In genomic region chr8:13174305-13174704, GRCm38 (mm10) we compare ENCODE assay signal across 30 mouse cellular contexts.
"Had no signal": no experiment of that assay in that cellular context is flagged by ENCODE, and none has a peak within 500 bp of the region (broad histone marks: within the 10 kb centered on the region; RNA-seq: fewer than 3 reads in every experiment).

No protein-coding gene starts in this region.

- H3K4me3 ChIP-seq: limb, embryonic 10.5 days; limb, embryonic 12.5 days; limb, embryonic 13.5 days; limb, embryonic 15.5 days; liver, embryonic 12.5 days; liver, embryonic 13.5 days; liver, embryonic 15.5 days; lung, embryonic 15.5 days; megakaryocyte, embryonic 14.5 days; midbrain, embryonic 10.5 days; midbrain, embryonic 12.5 days; midbrain, embryonic 15.5 days; neural tube, embryonic 12.5 days; neural tube, embryonic 13.5 days had no signal

- H3K27ac ChIP-seq: limb, embryonic 10.5 days; limb, embryonic 12.5 days; limb, embryonic 13.5 days; limb, embryonic 15.5 days; liver, embryonic 12.5 days; liver, embryonic 13.5 days; liver, embryonic 14.5 days; liver, embryonic 15.5 days; lung, embryonic 15.5 days; macrophage; midbrain, embryonic 10.5 days; midbrain, embryonic 12.5 days; midbrain, embryonic 15.5 days; neural tube, embryonic 12.5 days; neural tube, embryonic 13.5 days had no signal

- H3K9ac ChIP-seq: limb, embryonic 12.5 days; limb, embryonic 13.5 days; limb, embryonic 15.5 days; liver, embryonic 12.5 days; liver, embryonic 13.5 days; liver, embryonic 14.5 days; liver, embryonic 15.5 days; liver, postnatal 0 days; lung, embryonic 14.5 days; lung, embryonic 15.5 days; midbrain, embryonic 12.5 days; midbrain, embryonic 15.5 days; neural tube, embryonic 12.5 days; neural tube, embryonic 13.5 days had no signal

- H3K27me3 ChIP-seq: limb, embryonic 12.5 days; limb, embryonic 13.5 days; limb, embryonic 15.5 days; liver, embryonic 12.5 days; liver, embryonic 13.5 days; liver, embryonic 15.5 days; lung, embryonic 15.5 days; megakaryocyte, embryonic 14.5 days; midbrain, embryonic 12.5 days; midbrain, embryonic 15.5 days; neural tube, embryonic 12.5 days; neural tube, embryonic 13.5 days had no signal

- H3K4me1 ChIP-seq: limb, embryonic 10.5 days; limb, embryonic 12.5 days; limb, embryonic 13.5 days; limb, embryonic 15.5 days; liver, embryonic 12.5 days; liver, embryonic 13.5 days; liver, embryonic 15.5 days; lung, embryonic 15.5 days; midbrain, embryonic 10.5 days; midbrain, embryonic 12.5 days; midbrain, embryonic 15.5 days; neural tube, embryonic 12.5 days; neural tube, embryonic 13.5 days had no signal

- H3K4me2 ChIP-seq: limb, embryonic 12.5 days; limb, embryonic 13.5 days; limb, embryonic 15.5 days; liver, embryonic 11.5 days; liver, embryonic 12.5 days; liver, embryonic 13.5 days; liver, embryonic 15.5 days; lung, embryonic 14.5 days; lung, embryonic 15.5 days; midbrain, embryonic 12.5 days; midbrain, embryonic 15.5 days; neural tube, embryonic 12.5 days; neural tube, embryonic 13.5 days had no signal

- ATAC-seq: liver, embryonic 12.5 days; liver, postnatal 0 days; lung, postnatal 0 days; midbrain, embryonic 15.5 days; midbrain, embryonic 16.5 days had no signal

- DNase-seq: left cerebral cortex, postnatal 4 days; liver; liver, embryonic 13.5 days; liver, postnatal 0 days; lung, adult 18-20 months; lung, adult 2 months; lung, embryonic 14.5 days; lung, postnatal 10 days; lung, postnatal 14 days; lung, postnatal 36 days; lung, postnatal 4 days; midbrain, embryonic 14.5 days had no signal

- H3K9me3 ChIP-seq: limb, embryonic 10.5 days; limb, embryonic 12.5 days; limb, embryonic 13.5 days; limb, embryonic 15.5 days; liver, embryonic 12.5 days; liver, embryonic 13.5 days; liver, embryonic 15.5 days; lung, embryonic 15.5 days; megakaryocyte, embryonic 14.5 days; midbrain, embryonic 10.5 days; midbrain, embryonic 12.5 days; midbrain, embryonic 15.5 days; neural tube, embryonic 12.5 days; neural tube, embryonic 13.5 days had no signal
